Mouse (Mus musculus): ENCODE results near the gene Sema5a. TPM values are rescaled to one million over a fixed set of nuclear protein-coding genes. Genes with fewer than 3 reads are reported as not detected.

Sema5a gene
- polyA plus RNA-seq, 1 experiment: 0.60 TPM

GRCm38 (mm10) chr15:32275020-32275419 is 30.4 kb downstream of the Sema5a start:
- WGBS: 86% methylated on average over 5 of the region's 5 CpGs
- Histone ChIP-seq H3K4me1 (ENCODE audit: control insufficient read depth, insufficient read depth, low read length) (no peaks in the 10 kb centered on the region), H3K27ac (ENCODE audit: control insufficient read depth, insufficient read depth, low read depth, low read length, poor library complexity) (no peak overlapping the region), H3K4me3 (replicated peaks; ENCODE audit: control insufficient read depth, low read depth, low read length) (no peak overlapping the region)
- TF ChIP-seq CTCF (IDR thresholded peaks at IDR 0.05; ENCODE audit: control insufficient read depth, insufficient read depth, low read length): no peak
- TF ChIP-seq POLR2A (IDR thresholded peaks at IDR 0.05; ENCODE audit: borderline replicate concordance, control insufficient read depth, low read depth, low read length): no peak

DNA sequence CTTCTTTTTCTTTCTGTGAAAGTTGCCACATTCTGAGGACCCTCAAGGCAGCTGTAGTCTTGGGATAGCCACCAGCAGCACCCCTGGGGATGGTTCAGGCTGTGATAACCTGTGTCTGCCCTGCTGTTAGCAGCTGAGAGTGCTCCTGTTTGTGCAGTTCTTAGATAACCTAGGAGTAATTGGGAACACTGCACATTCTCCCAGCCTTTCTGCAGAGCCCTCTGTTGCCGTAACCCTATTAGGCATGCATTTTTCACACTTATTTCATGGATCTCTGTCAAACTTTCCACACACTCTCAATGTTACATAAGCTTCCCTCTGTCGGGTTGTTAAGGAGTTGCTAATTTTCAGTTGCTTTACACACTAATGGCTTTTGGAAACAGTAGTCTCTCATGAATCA is 34.0 kb downstream of the Sema5a start:
- WGBS: 73% methylated on average over 2 of the region's 2 CpGs
- TF ChIP-seq POLR2A (IDR thresholded peaks at IDR 0.05; ENCODE audit: borderline replicate concordance, control insufficient read depth, low read depth, low read length) (no peak), CTCF (IDR thresholded peaks at IDR 0.05; ENCODE audit: control insufficient read depth, insufficient read depth, low read length) (no peak)

GRCm38 (mm10) chr15:32281374-32281773 is 36.8 kb downstream of the Sema5a start:
- no peak overlapping the region for H3K27ac ChIP-seq (ENCODE audit: control insufficient read depth, insufficient read depth, low read depth, low read length, poor library complexity)
- H3K4me1 ChIP-seq (ENCODE audit: control insufficient read depth, insufficient read depth, low read length): no peaks in the 10 kb centered on the region
- 67% methylated on average over 4 of the region's 4 CpGs for WGBS
- TF ChIP-seq CTCF (IDR thresholded peaks at IDR 0.05; ENCODE audit: control insufficient read depth, insufficient read depth, low read length): no peak
- no peak for TF ChIP-seq POLR2A (IDR thresholded peaks at IDR 0.05; ENCODE audit: borderline replicate concordance, control insufficient read depth, low read depth, low read length)
- H3K4me3 ChIP-seq (replicated peaks; ENCODE audit: control insufficient read depth, low read depth, low read length): no peak overlapping the region

More for the DNA sequence above, 34.0 kb downstream of the Sema5a start:
- H3K27ac ChIP-seq (ENCODE audit: control insufficient read depth, insufficient read depth, low read depth, low read length, poor library complexity): no peak overlapping the region
- no peaks in the 10 kb centered on the region for H3K4me1 ChIP-seq (ENCODE audit: control insufficient read depth, insufficient read depth, low read length)
- no peak overlapping the region for H3K4me3 ChIP-seq (replicated peaks; ENCODE audit: control insufficient read depth, low read depth, low read length)

GRCm38 (mm10) chr15:32284688-32285087 is 40.1 kb downstream of the Sema5a start:
- WGBS: 59% methylated on average over 2 of the region's 2 CpGs
- no peak overlapping the region for H3K4me3 ChIP-seq (replicated peaks; ENCODE audit: control insufficient read depth, low read depth, low read length)
- TF ChIP-seq CTCF (IDR thresholded peaks at IDR 0.05; ENCODE audit: control insufficient read depth, insufficient read depth, low read length) (no peak), POLR2A (IDR thresholded peaks at IDR 0.05; ENCODE audit: borderline replicate concordance, control insufficient read depth, low read depth, low read length) (no peak)

GRCm38 (mm10) chr15:32286296-32286695 is 41.7 kb downstream of the Sema5a start:
- H3K27ac ChIP-seq (ENCODE audit: control insufficient read depth, insufficient read depth, low read depth, low read length, poor library complexity): no peak overlapping the region
- WGBS: 64% methylated on average over 3 of the region's 3 CpGs
- H3K4me3 ChIP-seq (replicated peaks; ENCODE audit: control insufficient read depth, low read depth, low read length): no peak overlapping the region
- H3K4me1 ChIP-seq (ENCODE audit: control insufficient read depth, insufficient read depth, low read length): no peaks in the 10 kb centered on the region
- TF ChIP-seq CTCF (IDR thresholded peaks at IDR 0.05; ENCODE audit: control insufficient read depth, insufficient read depth, low read length) (no peak), POLR2A (IDR thresholded peaks at IDR 0.05; ENCODE audit: borderline replicate concordance, control insufficient read depth, low read depth, low read length) (no peak)

More at GRCm38 (mm10) chr15:32284688-32285087, 40.1 kb downstream of the Sema5a start:
- no peak overlapping the region for H3K27ac ChIP-seq (ENCODE audit: control insufficient read depth, insufficient read depth, low read depth, low read length, poor library complexity)
- H3K4me1 ChIP-seq (ENCODE audit: control insufficient read depth, insufficient read depth, low read length): no peaks in the 10 kb centered on the region

- 60% methylated on average over 6 of the region's 6 CpGs for WGBS
- TF ChIP-seq CTCF (IDR thresholded peaks at IDR 0.05; ENCODE audit: control insufficient read depth, insufficient read depth, low read length) (no peak), POLR2A (IDR thresholded peaks at IDR 0.05; ENCODE audit: borderline replicate concordance, control insufficient read depth, low read depth, low read length) (no peak)
- Histone ChIP-seq H3K4me1 (ENCODE audit: control insufficient read depth, insufficient read depth, low read length) (no peaks in the 10 kb centered on the region), H3K4me3 (replicated peaks; ENCODE audit: control insufficient read depth, low read depth, low read length) (no peak overlapping the region), H3K27ac (ENCODE audit: control insufficient read depth, insufficient read depth, low read depth, low read length, poor library complexity) (no peak overlapping the region)
Observed at GRCm38 (mm10) chr15:32288480-32288879, 43.9 kb downstream of the Sema5a start.

GRCm38 (mm10) chr15:32291000-32291399 is 46.4 kb downstream of the Sema5a start:
- no peak overlapping the region for H3K4me3 ChIP-seq (replicated peaks; ENCODE audit: control insufficient read depth, low read depth, low read length)
- no peak overlapping the region for H3K27ac ChIP-seq (ENCODE audit: control insufficient read depth, insufficient read depth, low read depth, low read length, poor library complexity)
- no peaks in the 10 kb centered on the region for H3K4me1 ChIP-seq (ENCODE audit: control insufficient read depth, insufficient read depth, low read length)
- WGBS: 58% methylated on average over 3 of the region's 3 CpGs
- no peak for TF ChIP-seq CTCF (IDR thresholded peaks at IDR 0.05; ENCODE audit: control insufficient read depth, insufficient read depth, low read length)
- TF ChIP-seq POLR2A (IDR thresholded peaks at IDR 0.05; ENCODE audit: borderline replicate concordance, control insufficient read depth, low read depth, low read length): no peak

- no peak overlapping the region for H3K4me3 ChIP-seq (replicated peaks; ENCODE audit: control insufficient read depth, low read depth, low read length)
- TF ChIP-seq CTCF (IDR thresholded peaks at IDR 0.05; ENCODE audit: control insufficient read depth, insufficient read depth, low read length): no peak
- no peak for TF ChIP-seq POLR2A (IDR thresholded peaks at IDR 0.05; ENCODE audit: borderline replicate concordance, control insufficient read depth, low read depth, low read length)
- H3K27ac ChIP-seq (ENCODE audit: control insufficient read depth, insufficient read depth, low read depth, low read length, poor library complexity): no peak overlapping the region
- 79% methylated on average over 6 of the region's 6 CpGs for WGBS
- H3K4me1 ChIP-seq (ENCODE audit: control insufficient read depth, insufficient read depth, low read length): no peaks in the 10 kb centered on the region
Observed at GRCm38 (mm10) chr15:32296523-32296922, 51.9 kb downstream of the Sema5a start.

GRCm38 (mm10) chr15:32297266-32297665 is 52.7 kb downstream of the Sema5a start:
- Histone ChIP-seq H3K27ac (ENCODE audit: control insufficient read depth, insufficient read depth, low read depth, low read length, poor library complexity) (no peak overlapping the region), H3K4me1 (ENCODE audit: control insufficient read depth, insufficient read depth, low read length) (no peaks in the 10 kb centered on the region), H3K4me3 (replicated peaks; ENCODE audit: control insufficient read depth, low read depth, low read length) (no peak overlapping the region)
- 80% methylated on average over 5 of the region's 5 CpGs for WGBS
- TF ChIP-seq CTCF (IDR thresholded peaks at IDR 0.05; ENCODE audit: control insufficient read depth, insufficient read depth, low read length) (no peak), POLR2A (IDR thresholded peaks at IDR 0.05; ENCODE audit: borderline replicate concordance, control insufficient read depth, low read depth, low read length) (no peak)
